Comparison of ENCODE assay signal across 23 mouse cellular contexts in genomic region chr6:118320021-118320525, GRCm38 (mm10).
DNase-seq lines count a peak whose midpoint lies in the region; ATAC-seq lines count a peak whose summit lies in the region.
"Had no signal": no experiment of that assay in that cellular context is flagged by ENCODE, and none has a peak within 500 bp of the region (broad histone marks: within the 10 kb centered on the region; RNA-seq: fewer than 3 reads in every experiment).

No protein-coding gene starts in this region.

- no peaks in the 10 kb centered on the region for H3K36me3 ChIP-seq in heart, embryonic 12.5 days
- H3K36me3 ChIP-seq in heart, embryonic 11.5 days (ENCODE audit: control insufficient read depth, insufficient read depth, low read length): no peaks in the 10 kb centered on the region
- H3K36me3 ChIP-seq: embryonic facial prominence, embryonic 10.5 days; embryonic facial prominence, embryonic 12.5 days; forebrain, embryonic 15.5 days; G1E had no signal

- H3K4me3 ChIP-seq in heart, embryonic 12.5 days: no peak overlapping the region
- no peak overlapping the region for H3K4me3 ChIP-seq in heart, embryonic 11.5 days (ENCODE audit: low read depth, low read length)
- H3K4me3 ChIP-seq: embryonic facial prominence, embryonic 10.5 days; embryonic facial prominence, embryonic 12.5 days; forebrain, embryonic 13.5 days; forebrain, embryonic 15.5 days had no signal

- no peak overlapping the region for H3K27ac ChIP-seq in heart, embryonic 12.5 days (ENCODE audit: poor library complexity, severe bottlenecking)
- H3K27ac ChIP-seq in heart, embryonic 11.5 days (ENCODE audit: low read depth, low read length): no peak overlapping the region
- H3K27ac ChIP-seq: embryonic facial prominence, embryonic 10.5 days; embryonic facial prominence, embryonic 12.5 days; forebrain, embryonic 13.5 days; forebrain, embryonic 15.5 days had no signal

- H3K4me2 ChIP-seq in heart, embryonic 12.5 days: no peak overlapping the region
- H3K4me2 ChIP-seq in heart, embryonic 11.5 days: no peak overlapping the region
- H3K4me2 ChIP-seq: embryonic facial prominence, embryonic 12.5 days; forebrain, embryonic 13.5 days; forebrain, embryonic 15.5 days had no signal

- 85% methylated on average over 7 of the region's 7 CpGs for WGBS in heart, embryonic 12.5 days
- WGBS in heart, embryonic 11.5 days (ENCODE audit: insufficient replicate concordance): 81% methylated on average over 7 of the region's 7 CpGs

- no peak overlapping the region for H3K9ac ChIP-seq in heart, embryonic 12.5 days
- no peak overlapping the region for H3K9ac ChIP-seq in heart, embryonic 11.5 days (ENCODE audit: low read depth, low read length)
- H3K9ac ChIP-seq: embryonic facial prominence, embryonic 12.5 days; forebrain, embryonic 13.5 days; forebrain, embryonic 15.5 days had no signal

- 0 out of 2 replicates have a peak, but pooled peaks cover 3% of the 10 kb centered on the region for H3K4me1 ChIP-seq in heart, embryonic 12.5 days (replicated peaks)
- H3K4me1 ChIP-seq in heart, embryonic 11.5 days (ENCODE audit: control insufficient read depth, insufficient read depth, low read length): no peaks in the 10 kb centered on the region
- H3K4me1 ChIP-seq: forebrain, embryonic 13.5 days; forebrain, embryonic 15.5 days had no signal

- intact Hi-C loops in heart, postnatal 10 days (cut with DNase I): no loop called here

- H3K27me3 ChIP-seq in heart, embryonic 12.5 days (replicated peaks): 0 out of 2 replicates have a peak, but pooled peaks cover 4% of the 10 kb centered on the region
- no peaks in the 10 kb centered on the region for H3K27me3 ChIP-seq in heart, embryonic 11.5 days (ENCODE audit: control insufficient read depth, insufficient read depth, low read length)
- H3K27me3 ChIP-seq: embryonic facial prominence, embryonic 12.5 days; forebrain, embryonic 13.5 days; forebrain, embryonic 15.5 days had no signal

- no peaks in the 10 kb centered on the region for H3K9me3 ChIP-seq in heart, embryonic 12.5 days (replicated peaks)
- no peaks in the 10 kb centered on the region for H3K9me3 ChIP-seq in heart, embryonic 11.5 days (replicated peaks; ENCODE audit: control insufficient read depth, low read length)
- H3K9me3 ChIP-seq: embryonic facial prominence, embryonic 10.5 days; embryonic facial prominence, embryonic 12.5 days; forebrain, embryonic 13.5 days; forebrain, embryonic 15.5 days; G1E had no signal

- ATAC-seq in heart, embryonic 12.5 days (ENCODE audit: insufficient number of reproducible peaks, low FRiP score): no peak
- ATAC-seq in heart, embryonic 11.5 days (replicated peaks; ENCODE audit: insufficient number of reproducible peaks, low FRiP score, low TSS enrichment): no peak
- ATAC-seq: activated CD4-positive, CD25-positive, alpha-beta regulatory T cell, adult 4 months; CD4-positive, CD25-positive, alpha-beta regulatory T cell, adult 4 months; forebrain, embryonic 13.5 days; forebrain, embryonic 15.5 days; Patski had no signal

- peak; percentile 94 for DNase-seq in heart, adult 11 months
- DNase-seq in heart, postnatal 4 days: no peak
- DNase-seq in heart, adult 9 months (ENCODE audit: low spot score in 2 of 2): peak; percentile 51 to 56
- peak; percentile 35 to 42 for DNase-seq in heart, postnatal 10 days
- DNase-seq: adrenal gland, adult 8-10 months; adrenal gland, postnatal 14 days; adrenal gland, postnatal 36 days; B cell, adult 2 months; cerebellum, adult 11-12 months; cerebellum, adult 2 months; cerebellum, adult 9-10 months; cerebellum, postnatal 10 days; cerebellum, postnatal 25 days had no signal
